Mouse (Mus musculus) heart, postnatal 0 days (tissue): ENCODE measurements around the gene Dennd1a.

Experiments
- CTCF ChIP-seq: IDR thresholded peaks from 2 replicates; pipeline ENCODE4 v1.5.1; 2016; ENCODE audit warnings: antibody characterized with exemption, control low read depth, low read depth
- EP300 ChIP-seq: IDR thresholded peaks from 2 replicates; pipeline ENCODE4 v1.6.1; 2016; ENCODE audit warnings: antibody characterized with exemption, low read depth

DNA sequence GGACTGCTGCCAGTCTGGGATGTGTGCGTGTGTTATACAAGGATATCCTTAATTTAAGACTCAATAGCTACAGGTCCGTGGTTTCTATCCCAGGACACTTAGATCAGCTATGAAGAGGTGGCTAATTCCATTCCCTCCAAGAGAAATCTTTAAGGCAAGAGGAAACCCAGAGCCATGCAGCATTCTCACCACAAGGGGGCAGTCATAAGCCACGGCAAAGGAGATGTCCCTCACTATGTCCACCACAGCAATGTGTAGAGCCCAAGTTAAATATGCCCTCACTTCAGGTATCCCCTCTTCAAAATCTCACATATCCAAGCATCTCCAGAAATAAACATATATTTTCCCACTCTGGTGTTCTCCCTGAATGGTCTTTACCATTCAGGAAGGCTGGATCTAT lies 471.5 kb downstream of the Dennd1a start:
- TF ChIP-seq CTCF, result peak; percentile 99
- TF ChIP-seq EP300, result no peak
